Mouse (Mus musculus): Measurements from ENCODE around the gene Flnb.

- TF ChIP-seq MYOG (IDR thresholded peaks at IDR 0.05; ENCODE audit: control insufficient read depth in 1 of 3, insufficient read depth in 1 of 3, insufficient read length in 2 of 3, low read depth in 2 of 3) (no peak), POLR2A (IDR thresholded peaks at IDR 0.05; ENCODE audit: insufficient read length, low read depth) (no peak), MAX (IDR thresholded peaks at IDR 0.05; ENCODE audit: low read depth) (no peak), E2F4 (IDR thresholded peaks at IDR 0.05; ENCODE audit: insufficient read depth) (no peak), USF1 (IDR thresholded peaks at IDR 0.05; ENCODE audit: low read depth) (no peak), MYOD1 (IDR thresholded peaks at IDR 0.05; ENCODE audit: control insufficient read depth in 1 of 3, insufficient read length in 2 of 3, low read depth in 2 of 3) (no peak), POLR2AphosphoS2 (IDR thresholded peaks at IDR 0.05; ENCODE audit: insufficient read length, low read depth) (no peak), TCF12 (IDR thresholded peaks at IDR 0.05; ENCODE audit: insufficient read depth, poor library complexity, severe bottlenecking) (no peak), CEBPB (IDR thresholded peaks at IDR 0.05; ENCODE audit: insufficient read depth, poor library complexity, severe bottlenecking) (no peak)
These were observed 14.7 kb downstream of the Flnb start for GRCm38 (mm10) chr14:7832440-7832783.
